Comparison of ENCODE assay signal across 23 mouse cellular contexts in genomic region chr6:108316268-108316824, GRCm38 (mm10).
DNase-seq lines count a peak whose midpoint lies in the region; ATAC-seq and TF ChIP-seq lines count a peak whose summit lies in the region.
"Had no signal": no experiment of that assay in that cellular context is flagged by ENCODE, and none has a peak within 500 bp of the region (broad histone marks: within the 10 kb centered on the region; RNA-seq: fewer than 3 reads in every experiment).

No protein-coding gene starts in this region.

- no peak overlapping the region for H3K4me2 ChIP-seq in forebrain, embryonic 15.5 days (replicated peaks)
- no peak overlapping the region for H3K4me2 ChIP-seq in intestine, postnatal 0 days (replicated peaks; ENCODE audit: low read depth)
- no peak overlapping the region for H3K4me2 ChIP-seq in intestine, embryonic 15.5 days (replicated peaks)
- H3K4me2 ChIP-seq in midbrain, embryonic 15.5 days: no peak overlapping the region
- H3K4me2 ChIP-seq in midbrain, embryonic 16.5 days (ENCODE audit: low read length): no peak overlapping the region
- H3K4me2 ChIP-seq: embryonic facial prominence, embryonic 13.5 days; limb, embryonic 12.5 days; midbrain, embryonic 11.5 days had no signal

- 44% methylated on average over 4 of the region's 4 CpGs for WGBS in forebrain, embryonic 15.5 days
- 87% methylated on average over 4 of the region's 4 CpGs for WGBS in forebrain, embryonic 10.5 days
- WGBS in intestine, postnatal 0 days: 54% methylated on average over 4 of the region's 4 CpGs
- 64% methylated on average over 4 of the region's 4 CpGs for WGBS in intestine, embryonic 15.5 days
- 48% methylated on average over 4 of the region's 4 CpGs for WGBS in midbrain, embryonic 15.5 days
- whole genome bisulfite sequencing in midbrain, embryonic 16.5 days: 47% methylated on average over 4 of the region's 4 CpGs

- H3K36me3 ChIP-seq in forebrain, embryonic 15.5 days: no peaks in the 10 kb centered on the region
- no peaks in the 10 kb centered on the region for H3K36me3 ChIP-seq in forebrain, embryonic 10.5 days (replicated peaks)
- H3K36me3 ChIP-seq in intestine, postnatal 0 days (ENCODE audit: control insufficient read depth, insufficient read depth): no peaks in the 10 kb centered on the region
- no peaks in the 10 kb centered on the region for H3K36me3 ChIP-seq in intestine, embryonic 15.5 days
- H3K36me3 ChIP-seq in midbrain, embryonic 15.5 days (replicated peaks): no peaks in the 10 kb centered on the region
- H3K36me3 ChIP-seq in midbrain, embryonic 16.5 days (ENCODE audit: control insufficient read depth, insufficient read depth, low read length): no peaks in the 10 kb centered on the region
- H3K36me3 ChIP-seq: embryonic facial prominence, embryonic 13.5 days; heart, embryonic 10.5 days; hindbrain, embryonic 10.5 days; limb, embryonic 12.5 days had no signal

- 0 out of 2 replicates have a peak overlapping the region, but pooled peaks have one; percentile 21 for H3K27ac ChIP-seq in forebrain, embryonic 15.5 days (replicated peaks)
- no peak overlapping the region for H3K27ac ChIP-seq in forebrain, embryonic 10.5 days
- H3K27ac ChIP-seq in intestine, postnatal 0 days (ENCODE audit: low read depth, low read length): no peak overlapping the region
- no peak overlapping the region for H3K27ac ChIP-seq in intestine, embryonic 15.5 days
- no peak overlapping the region for H3K27ac ChIP-seq in midbrain, embryonic 15.5 days
- no peak overlapping the region for H3K27ac ChIP-seq in midbrain, embryonic 16.5 days (ENCODE audit: low read length)
- H3K27ac ChIP-seq: embryonic facial prominence, embryonic 13.5 days; heart, embryonic 10.5 days; hindbrain, embryonic 10.5 days; limb, embryonic 12.5 days; liver, embryonic 14.5 days; macrophage had no signal

- no peaks in the 10 kb centered on the region for H3K9me3 ChIP-seq in forebrain, embryonic 15.5 days
- no peaks in the 10 kb centered on the region for H3K9me3 ChIP-seq in forebrain, embryonic 10.5 days
- H3K9me3 ChIP-seq in intestine, postnatal 0 days (ENCODE audit: control insufficient read depth): no peaks in the 10 kb centered on the region
- no peaks in the 10 kb centered on the region for H3K9me3 ChIP-seq in intestine, embryonic 15.5 days
- no peaks in the 10 kb centered on the region for H3K9me3 ChIP-seq in midbrain, embryonic 15.5 days
- no peaks in the 10 kb centered on the region for H3K9me3 ChIP-seq in midbrain, embryonic 16.5 days (replicated peaks; ENCODE audit: control insufficient read depth, low read length, poor library complexity, severe bottlenecking)
- H3K9me3 ChIP-seq: embryonic facial prominence, embryonic 13.5 days; heart, embryonic 10.5 days; hindbrain, embryonic 10.5 days; limb, embryonic 12.5 days had no signal

- no peak overlapping the region for H3K4me3 ChIP-seq in forebrain, embryonic 15.5 days
- H3K4me3 ChIP-seq in forebrain, embryonic 10.5 days: no peak overlapping the region
- no peak overlapping the region for H3K4me3 ChIP-seq in intestine, postnatal 0 days (ENCODE audit: low read depth, low read length)
- no peak overlapping the region for H3K4me3 ChIP-seq in intestine, embryonic 15.5 days (replicated peaks)
- H3K4me3 ChIP-seq in midbrain, embryonic 15.5 days: no peak overlapping the region
- no peak overlapping the region for H3K4me3 ChIP-seq in midbrain, embryonic 16.5 days (ENCODE audit: low read depth, low read length)
- H3K4me3 ChIP-seq: embryonic facial prominence, embryonic 13.5 days; heart, embryonic 10.5 days; hindbrain, embryonic 10.5 days; limb, embryonic 12.5 days had no signal

- no peak for DNase-seq in forebrain, embryonic 10.5 days (ENCODE audit: extremely low spot score, low spot score)
- DNase-seq in T-cell, adult 2 months (ENCODE audit: low spot score): no peak
- DNase-seq: adrenal gland, postnatal 25 days; cerebellum, adult 11-12 months; cerebellum, postnatal 14 days; gastrocnemius, postnatal 36 days; kidney, adult 11 months; right cerebral cortex, adult 18-20 months; thymus, postnatal 25 days had no signal

- no peak for ATAC-seq in forebrain, embryonic 15.5 days (replicated peaks)
- no peak for ATAC-seq in intestine, postnatal 0 days
- no peak for ATAC-seq in intestine, embryonic 15.5 days
- ATAC-seq in midbrain, embryonic 15.5 days (replicated peaks): peak; percentile 66; the same call in 1 of the 2 replicates
- ATAC-seq in midbrain, embryonic 16.5 days: no peak
- ATAC-seq: CD4-positive, CD25-positive, alpha-beta regulatory T cell, adult 4 months; Patski had no signal

- peak; percentile 25; the same call in 1 of the 2 replicates for TF ChIP-seq CTCF in intestine, postnatal 0 days (IDR thresholded peaks at IDR 0.05; ENCODE audit: low read depth)

- H3K27me3 ChIP-seq in forebrain, embryonic 15.5 days: no peaks in the 10 kb centered on the region
- H3K27me3 ChIP-seq in forebrain, embryonic 10.5 days (ENCODE audit: poor library complexity, severe bottlenecking): no peaks in the 10 kb centered on the region
- H3K27me3 ChIP-seq in intestine, postnatal 0 days (replicated peaks; ENCODE audit: control insufficient read depth, insufficient read depth, low read length): no peaks in the 10 kb centered on the region
- no peaks in the 10 kb centered on the region for H3K27me3 ChIP-seq in intestine, embryonic 15.5 days (replicated peaks)
- no peaks in the 10 kb centered on the region for H3K27me3 ChIP-seq in midbrain, embryonic 15.5 days (replicated peaks)
- H3K27me3 ChIP-seq in midbrain, embryonic 16.5 days (ENCODE audit: control insufficient read depth, insufficient read depth, low read depth, low read length): no peaks in the 10 kb centered on the region
- H3K27me3 ChIP-seq: embryonic facial prominence, embryonic 13.5 days; limb, embryonic 12.5 days; Patski had no signal

- peaks cover 11% of the 10 kb centered on the region for H3K4me1 ChIP-seq in forebrain, embryonic 15.5 days
- H3K4me1 ChIP-seq in forebrain, embryonic 10.5 days: no peaks in the 10 kb centered on the region; the same call in 1 of the 2 replicates
- no peaks in the 10 kb centered on the region for H3K4me1 ChIP-seq in intestine, postnatal 0 days (replicated peaks; ENCODE audit: control insufficient read depth, insufficient read depth, low read length)
- H3K4me1 ChIP-seq in intestine, embryonic 15.5 days (replicated peaks): no peaks in the 10 kb centered on the region
- no peaks in the 10 kb centered on the region for H3K4me1 ChIP-seq in midbrain, embryonic 15.5 days
- no peaks in the 10 kb centered on the region for H3K4me1 ChIP-seq in midbrain, embryonic 16.5 days (ENCODE audit: control insufficient read depth, insufficient read depth, low read length)
- H3K4me1 ChIP-seq: limb, embryonic 12.5 days had no signal

- H3K9ac ChIP-seq in forebrain, embryonic 15.5 days (replicated peaks): no peak overlapping the region
- no peak overlapping the region for H3K9ac ChIP-seq in intestine, postnatal 0 days (ENCODE audit: low read depth, low read length)
- H3K9ac ChIP-seq in intestine, embryonic 15.5 days: no peak overlapping the region
- no peak overlapping the region for H3K9ac ChIP-seq in midbrain, embryonic 15.5 days
- H3K9ac ChIP-seq in midbrain, embryonic 16.5 days (ENCODE audit: low read depth, low read length): no peak overlapping the region
- H3K9ac ChIP-seq: embryonic facial prominence, embryonic 13.5 days; limb, embryonic 12.5 days; liver, embryonic 14.5 days had no signal
